Mouse (Mus musculus) megakaryocyte, embryonic 14.5 days (primary cell): Measurements from ENCODE around the gene Hist3h2a. TPM values are rescaled to one million over a fixed set of nuclear protein-coding genes. Genes with fewer than 3 reads are reported as not detected.

ENCODE experiments used
- H3K27me3 ChIP-seq: replicated peaks from 2 replicates; pipeline ENCODE3; 2012; ENCODE audit warnings: inconsistent platforms
- H3K36me3 ChIP-seq: replicated peaks from 2 replicates; pipeline ENCODE3; 2012; ENCODE audit warnings: low read length, inconsistent platforms, mixed read lengths
- H3K4me1 ChIP-seq: 2 replicates; pipeline ENCODE4 v1.6.1; 2012; ENCODE audit warnings: inconsistent platforms
- H3K4me3 ChIP-seq: replicated peaks from 2 replicates; pipeline ENCODE3; 2012; ENCODE audit warnings: moderate library complexity, mild to moderate bottlenecking, inconsistent platforms
- H3K9me3 ChIP-seq: 2 replicates; pipeline ENCODE4 v1.6.1; 2012; ENCODE audit warnings: inconsistent platforms
- FLI1 ChIP-seq: IDR thresholded peaks from 2 replicates; pipeline ENCODE4 v1.6.1; 2012; ENCODE audit warnings: low read length, inconsistent platforms, mixed read lengths
- GATA1 ChIP-seq: IDR thresholded peaks from 3 replicates; pipeline ENCODE4 v1.6.1; 2012; ENCODE audit warnings: mixed read lengths, low read length, inconsistent platforms, borderline replicate concordance
- polyA plus RNA-seq: library from polyadenylated mRNA; stranded (reverse); fragments of >175 nt; gene quantifications from 2 replicates; pipeline ENCODE4 v1.2.3, GENCODE M21; 2012; ENCODE audit warnings: low replicate concordance; ENCODE audit not compliant: insufficient read depth

The Hist3h2a gene
- polyA plus RNA-seq, 1 experiment: 16.9 TPM

DNA sequence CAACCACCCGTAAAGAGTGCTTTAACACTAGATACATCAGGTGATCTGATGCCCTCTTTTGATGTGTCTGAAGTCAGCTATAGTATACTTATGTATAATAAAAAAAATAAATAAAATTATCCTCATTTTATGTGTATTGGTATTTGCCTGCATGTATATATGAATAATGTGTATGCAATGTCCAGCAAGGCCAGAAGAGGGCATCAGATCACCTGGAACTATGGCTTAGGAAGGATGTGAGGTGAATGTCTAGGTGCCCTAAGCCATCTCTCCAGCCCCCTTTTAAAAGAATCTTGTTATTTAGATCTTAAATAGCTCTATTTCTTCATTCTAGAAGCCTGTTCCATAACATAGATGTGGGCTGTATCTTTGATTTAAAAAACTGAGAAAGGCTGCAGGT, 12.9 kb downstream of the Hist3h2a start:
- Histone ChIP-seq H3K9me3 (peaks cover under 1% of the 10 kb centered on the region; the same call in 1 of the 2 replicates), H3K4me3 (no peak overlapping the region), H3K36me3 (peaks cover 55% of the 10 kb centered on the region), H3K27me3 (peaks cover 21% of the 10 kb centered on the region), H3K4me1 (peaks cover 49% of the 10 kb centered on the region)
- no peak for TF ChIP-seq FLI1
- no peak for TF ChIP-seq GATA1

DNA sequence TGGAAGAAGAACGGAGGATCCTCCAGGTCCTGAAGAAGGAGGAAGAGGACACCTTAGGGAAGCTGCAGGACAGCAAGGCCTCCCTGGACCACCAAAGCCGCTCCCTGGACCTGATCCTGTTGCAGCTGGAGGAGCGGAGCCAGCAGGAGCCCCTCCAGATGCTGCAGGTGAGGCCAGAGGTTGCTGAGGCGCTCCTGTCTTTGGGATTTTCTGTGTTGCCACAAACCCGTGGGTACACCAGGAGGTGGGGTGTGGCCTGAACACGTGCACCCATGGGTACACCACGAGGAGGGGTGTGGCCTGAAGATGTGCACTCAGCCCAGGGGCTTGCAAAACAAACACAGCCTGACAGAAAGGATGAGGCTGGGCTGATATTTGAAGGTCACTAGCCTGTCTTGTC, 14.1 kb downstream of the Hist3h2a start:
- H3K4me3 ChIP-seq: no peak overlapping the region
- peaks cover 59% of the 10 kb centered on the region for H3K36me3 ChIP-seq
- peaks cover 11% of the 10 kb centered on the region for H3K27me3 ChIP-seq
- no peaks in the 10 kb centered on the region for H3K9me3 ChIP-seq
- no peak for TF ChIP-seq GATA1
- no peak for TF ChIP-seq FLI1
- H3K4me1 ChIP-seq: peaks cover 46% of the 10 kb centered on the region

- Histone ChIP-seq H3K4me1 (peaks cover 44% of the 10 kb centered on the region), H3K27me3 (peaks cover 7% of the 10 kb centered on the region), H3K4me3 (no peak overlapping the region), H3K9me3 (no peaks in the 10 kb centered on the region), H3K36me3 (peaks cover 59% of the 10 kb centered on the region)
- no peak for TF ChIP-seq FLI1
- TF ChIP-seq GATA1: no peak
Observed at GRCm38 (mm10) chr11:58969027-58969426, 14.5 kb downstream of the Hist3h2a start.

DNA sequence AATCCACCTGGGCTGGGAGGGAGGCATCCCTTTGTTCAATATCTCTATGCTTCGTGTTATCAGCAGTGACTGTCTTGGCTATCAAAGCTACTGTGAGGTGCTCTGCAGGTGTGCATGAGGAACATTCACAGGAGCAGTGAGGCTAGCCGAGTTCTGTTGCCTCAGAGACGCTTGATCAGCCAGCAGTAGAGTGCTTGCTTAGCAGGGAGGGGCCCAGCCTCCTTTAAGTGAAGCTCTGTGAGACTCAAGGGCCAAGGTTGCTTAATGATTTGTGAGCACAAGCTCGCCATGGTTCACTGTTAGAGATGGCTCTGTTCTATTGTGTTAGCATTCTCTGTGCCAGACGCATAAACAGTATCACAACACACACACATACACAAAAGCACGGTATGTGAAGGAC, 15.2 kb downstream of the Hist3h2a start:
- H3K4me1 ChIP-seq: peaks cover 48% of the 10 kb centered on the region
- no peaks in the 10 kb centered on the region for H3K9me3 ChIP-seq
- peaks cover 5% of the 10 kb centered on the region for H3K27me3 ChIP-seq
- TF ChIP-seq GATA1: no peak
- no peak for TF ChIP-seq FLI1
- H3K4me3 ChIP-seq: no peak overlapping the region
- H3K36me3 ChIP-seq: peaks cover 63% of the 10 kb centered on the region

DNA sequence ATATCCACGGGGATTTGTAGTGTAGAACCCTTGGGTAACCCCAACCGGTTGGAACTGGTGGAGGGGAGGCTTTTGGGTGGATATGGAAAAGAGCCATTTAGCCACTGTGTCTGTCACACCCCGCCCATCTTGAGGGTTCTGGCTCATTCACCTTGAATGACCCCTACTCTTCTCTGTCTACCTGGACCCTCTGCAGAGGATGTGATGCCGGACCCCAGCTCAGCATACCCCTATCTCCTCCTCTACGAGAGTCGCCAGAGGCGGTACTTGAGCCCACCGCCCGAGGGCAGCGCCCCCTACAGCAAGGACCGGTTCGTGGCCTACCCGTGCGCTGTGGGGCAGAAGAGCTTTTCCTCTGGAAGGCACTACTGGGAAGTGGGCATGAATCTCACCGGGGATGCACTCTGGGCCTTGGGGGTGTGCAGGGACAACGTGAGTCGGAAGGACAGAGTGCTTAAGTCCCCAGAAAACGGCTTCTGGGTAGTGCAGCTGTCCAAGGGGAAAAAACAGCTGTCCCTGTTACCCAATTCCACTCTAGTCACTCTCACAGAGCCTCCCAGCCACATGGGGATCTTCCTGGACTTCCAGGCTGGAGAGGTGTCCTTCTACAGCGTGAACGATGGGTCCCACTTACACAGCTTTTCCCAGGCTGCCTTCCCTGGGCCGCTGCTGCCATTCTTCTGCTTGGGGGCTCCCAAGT, 16.5 kb downstream of the Hist3h2a start:
- no peak overlapping the region for H3K4me3 ChIP-seq
- TF ChIP-seq GATA1 (no peak), FLI1 (no peak)
- H3K4me1 ChIP-seq: peaks cover 51% of the 10 kb centered on the region
- no peaks in the 10 kb centered on the region for H3K9me3 ChIP-seq
- peaks cover 63% of the 10 kb centered on the region for H3K36me3 ChIP-seq
- no peaks in the 10 kb centered on the region for H3K27me3 ChIP-seq

- H3K4me1 ChIP-seq: peaks cover 52% of the 10 kb centered on the region
- H3K36me3 ChIP-seq: peaks cover 58% of the 10 kb centered on the region
- H3K27me3 ChIP-seq: no peaks in the 10 kb centered on the region
- no peak overlapping the region for H3K4me3 ChIP-seq
- TF ChIP-seq FLI1 (no peak), GATA1 (no peak)
- no peaks in the 10 kb centered on the region for H3K9me3 ChIP-seq
Observed at GRCm38 (mm10) chr11:58971796-58972195, 17.3 kb downstream of the Hist3h2a start.

DNA sequence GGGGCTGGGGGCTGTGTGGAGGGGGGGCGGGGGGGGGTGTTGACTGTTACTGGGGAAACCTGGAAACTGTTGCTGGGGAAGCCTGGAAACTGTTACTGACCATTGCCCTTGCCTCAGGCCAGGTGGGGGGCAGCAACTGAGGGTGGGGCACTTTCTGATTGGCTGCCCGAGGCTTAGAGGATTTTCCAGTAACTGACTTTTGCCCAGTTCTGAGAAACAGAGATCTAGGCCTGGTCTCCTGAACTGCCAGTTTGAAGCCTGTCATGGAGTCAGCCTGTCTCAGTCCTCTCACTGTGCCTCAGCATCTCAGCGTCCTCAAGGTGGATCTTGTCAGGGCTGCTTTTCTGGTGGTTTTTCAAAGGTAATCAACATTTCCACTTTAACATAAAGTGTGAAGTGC, 19.9 kb downstream of the Hist3h2a start:
- no peak overlapping the region for H3K4me3 ChIP-seq
- peaks cover 40% of the 10 kb centered on the region for H3K36me3 ChIP-seq
- no peaks in the 10 kb centered on the region for H3K9me3 ChIP-seq
- H3K27me3 ChIP-seq: no peaks in the 10 kb centered on the region
- TF ChIP-seq GATA1 (no peak), FLI1 (no peak)
- H3K4me1 ChIP-seq: peaks cover 57% of the 10 kb centered on the region

- H3K4me1 ChIP-seq: peaks cover 57% of the 10 kb centered on the region
- no peak for TF ChIP-seq FLI1
- TF ChIP-seq GATA1: no peak
- no peaks in the 10 kb centered on the region for H3K27me3 ChIP-seq
- peaks cover 32% of the 10 kb centered on the region for H3K36me3 ChIP-seq
- no peaks in the 10 kb centered on the region for H3K9me3 ChIP-seq
- H3K4me3 ChIP-seq: peak overlapping the region; percentile 98
Observed at GRCm38 (mm10) chr11:58977150-58977549, 22.7 kb downstream of the Hist3h2a start.

DNA sequence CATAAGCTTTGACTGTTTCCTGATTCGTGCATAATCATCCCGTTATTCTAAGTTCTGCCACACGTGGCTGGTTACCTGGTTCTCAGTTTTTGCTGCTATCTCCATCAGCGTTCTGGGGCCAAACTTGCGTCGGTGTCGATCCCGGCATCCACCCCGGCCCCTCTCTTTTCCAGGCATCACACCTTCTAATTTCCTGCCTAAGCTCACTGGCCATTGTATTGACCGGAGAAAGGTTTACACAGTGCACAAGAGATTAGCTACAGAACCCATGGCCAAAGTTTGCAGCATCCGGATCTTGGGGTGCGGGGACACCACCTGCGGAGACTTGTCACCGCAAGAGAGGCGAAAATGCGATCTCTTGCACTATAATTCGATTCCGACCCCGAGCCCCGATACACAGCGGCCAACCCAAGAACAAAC, 23.1 kb downstream of the Hist3h2a start:
- TF ChIP-seq FLI1 (no peak), GATA1 (no peak)
- peaks cover 60% of the 10 kb centered on the region for H3K4me1 ChIP-seq

DNA sequence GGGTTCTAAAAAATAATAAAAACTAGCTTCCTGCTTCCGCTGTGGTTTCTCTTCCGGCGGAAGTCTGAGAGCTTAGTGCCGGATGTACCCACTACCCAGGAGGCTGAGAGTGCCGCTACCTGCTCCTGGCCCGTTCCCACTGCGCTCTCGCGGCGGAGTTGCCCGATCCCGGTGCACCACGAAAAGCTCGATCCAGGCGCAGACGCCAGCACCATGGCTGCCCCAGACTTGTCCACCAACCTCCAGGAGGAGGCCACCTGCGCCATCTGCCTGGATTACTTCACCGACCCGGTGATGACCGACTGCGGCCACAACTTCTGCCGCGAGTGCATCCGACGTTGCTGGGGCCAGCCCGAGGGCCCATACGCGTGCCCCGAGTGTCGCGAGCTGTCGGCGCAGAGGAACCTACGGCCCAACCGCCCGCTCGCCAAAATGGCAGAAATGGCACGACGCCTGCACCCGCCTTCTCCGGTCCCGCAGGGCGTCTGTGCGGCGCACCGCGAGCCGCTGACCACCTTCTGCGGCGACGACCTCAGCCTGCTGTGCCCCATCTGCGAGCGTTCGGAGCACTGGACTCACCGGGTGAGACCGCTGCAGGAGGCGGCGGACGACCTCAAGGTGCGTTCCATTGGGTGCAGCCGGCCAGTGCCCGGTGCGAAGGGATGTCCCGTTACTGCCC, 23.7 kb downstream of the Hist3h2a start, which contains the start of gene Trim11:
Gene Trim11 (plus strand): TSS at position 67 of the 679 bp plus-strand sequence.
- Histone ChIP-seq H3K36me3 (peaks cover 36% of the 10 kb centered on the region), H3K4me3 (peak within 1 kb of the TSS; percentile 98), H3K4me1 (peaks cover 64% of the 10 kb centered on the region), H3K9me3 (no peaks in the 10 kb centered on the region), H3K27me3 (no peaks in the 10 kb centered on the region)
- no peak for TF ChIP-seq FLI1
- TF ChIP-seq GATA1: no peak

More for the DNA sequence above, 23.1 kb downstream of the Hist3h2a start:
- Histone ChIP-seq H3K9me3 (no peaks in the 10 kb centered on the region), H3K27me3 (no peaks in the 10 kb centered on the region), H3K36me3 (peaks cover 32% of the 10 kb centered on the region), H3K4me3 (peak overlapping the region; percentile 98)
